Mouse (Mus musculus) ES-E14 (cell line): Measurements from ENCODE around the gene Vrk1. TPM values are rescaled to one million over a fixed set of nuclear protein-coding genes. Genes with fewer than 3 reads are reported as not detected.

Source experiments
- DNase-seq: peaks from one replicate; pipeline ENCODE4 v3.0.0-alpha.2; 2013; ENCODE audit warnings: low read depth, low spot score
- H3K27ac ChIP-seq: 2 replicates; pipeline ENCODE4 v1.5.1; 2012; ENCODE audit warnings: low read depth, mild to moderate bottlenecking, low read length, moderate library complexity, mixed read lengths; ENCODE audit not compliant: poor library complexity, insufficient read depth, severe bottlenecking
- H3K36me3 ChIP-seq: 2 replicates; pipeline ENCODE4 v1.6.1; 2012; ENCODE audit warnings: mild to moderate bottlenecking, low read length, moderate library complexity, mixed read lengths; ENCODE audit not compliant: control insufficient read depth, poor library complexity, insufficient read depth, severe bottlenecking
- H3K4me1 ChIP-seq, 2 experiments: fragments of 150-350 bp in 1 of 2; sonication (generic) in 1 of 2; 2 replicates each; pipeline ENCODE4 v1.6.1; 2012; ENCODE audit warnings: low read length in 2 of 2, mild to moderate bottlenecking in 1 of 2, mixed read lengths in 1 of 2; ENCODE audit not compliant: control insufficient read depth in 2 of 2, insufficient read depth in 2 of 2, poor library complexity in 1 of 2
- H3K4me3 ChIP-seq, 2 experiments: fragments of 150-350 bp in 1 of 2; sonication (generic) in 1 of 2; 2 replicates each; pipeline ENCODE4 v1.5.1; 2012; ENCODE audit warnings: low read length in 2 of 2, low read depth in 1 of 2, mild to moderate bottlenecking in 1 of 2, mixed read lengths in 1 of 2; ENCODE audit not compliant: insufficient read depth in 1 of 2, poor library complexity in 1 of 2, severe bottlenecking in 1 of 2
- H3K9ac ChIP-seq: 2 replicates; pipeline ENCODE4 v1.6.1; 2012; ENCODE audit warnings: low read depth, mild to moderate bottlenecking, low read length, mixed read lengths; ENCODE audit not compliant: poor library complexity, insufficient read depth, severe bottlenecking
- H3K9me3 ChIP-seq: fragments of 150-350 bp; sonication (generic); 2 replicates; pipeline ENCODE4 v1.6.1; 2012; ENCODE audit warnings: low read depth, mild to moderate bottlenecking, low read length; ENCODE audit not compliant: control insufficient read depth, insufficient read depth
- CHD2 ChIP-seq: IDR thresholded peaks from 2 replicates; pipeline ENCODE4 v1.6.1; 2014; ENCODE audit warnings: mild to moderate bottlenecking, low read depth, low read length, inconsistent platforms
- HCFC1 ChIP-seq: IDR thresholded peaks from 2 replicates; pipeline ENCODE4 v1.6.1; 2012; ENCODE audit warnings: low read length, inconsistent platforms, borderline replicate concordance; ENCODE audit not compliant: insufficient read depth
- MAFK ChIP-seq: IDR thresholded peaks from 2 replicates; pipeline ENCODE4 v1.6.1; 2014; ENCODE audit warnings: mild to moderate bottlenecking, low read depth, low read length, inconsistent platforms; ENCODE audit not compliant: insufficient read depth
- ZC3H11A ChIP-seq: IDR thresholded peaks from 2 replicates; pipeline ENCODE4 v1.6.1; 2012; ENCODE audit warnings: low read depth, mild to moderate bottlenecking, inconsistent platforms, low read length, borderline replicate concordance
- ZNF384 ChIP-seq: IDR thresholded peaks from 2 replicates; pipeline ENCODE4 v1.6.1; 2012; ENCODE audit warnings: low read depth, low read length, inconsistent platforms
- in situ Hi-C, 2 experiments: fragments of 600-800 bp; cut with MboI; formaldehyde crosslinking; loops; one replicate each; pipeline ENCODE4 v1.15.1; 2025; ENCODE audit warnings: low sequenced_read_pairs in 2 of 2, inconsistent platforms in 1 of 2; ENCODE audit not compliant: unreplicated experiment in 2 of 2
- total RNA-seq: library from RNA; depleted of rRNA; stranded (reverse); fragments of 300-350 nt; gene quantifications from 2 replicates; pipeline ENCODE4 v1.2.3, GENCODE M21; 2012

Gene Vrk1
- total RNA-seq, 1 experiment, result 56.6 TPM

GRCm38 (mm10) chr12:106008348-106009050 lies 1.5 kb upstream of the Vrk1 start:
- H3K36me3 ChIP-seq, result no peaks in the 10 kb centered on the region; the same call in 1 of the 2 replicates
- H3K4me3 ChIP-seq, result no peak overlapping the region
- no peak overlapping the region for H3K27ac ChIP-seq
- in situ Hi-C loops, result no loop called here
- TF ChIP-seq ZC3H11A (no peak), MAFK (no peak), HCFC1 (no peak), ZNF384 (no peak), CHD2 (no peak)
- H3K9ac ChIP-seq, result no peak overlapping the region
- peaks cover 0 to 10% of the 10 kb centered on the region in 2 experiments; a peak in 2 of 4 replicates for H3K4me1 ChIP-seq
- no peak for DNase-seq
- no peaks in the 10 kb centered on the region for H3K9me3 ChIP-seq

- Histone ChIP-seq H3K4me1 (peaks cover 0 to 10% of the 10 kb centered on the region in 2 experiments; a peak in 2 of 4 replicates), H3K9me3 (no peaks in the 10 kb centered on the region), H3K9ac (no peak overlapping the region), H3K36me3 (peaks cover 2% of the 10 kb centered on the region; the same call in 1 of the 2 replicates), H3K27ac (no peak overlapping the region), H3K4me3 (peak overlapping the region in 1 of 2 experiments; percentile 39; a peak in 2 of 4 replicates)
- in situ Hi-C loops, result no loop called here
- TF ChIP-seq MAFK (no peak), ZC3H11A (no peak), HCFC1 (no peak), CHD2 (no peak), ZNF384 (no peak)
- DNase-seq, result no peak
These were observed 732 bp upstream of the Vrk1 start for GRCm38 (mm10) chr12:106009122-106009870.

- H3K9ac ChIP-seq, result no peak overlapping the region
These were observed 2.1 kb downstream of the Vrk1 start for GRCm38 (mm10) chr12:106012161-106012560.

GRCm38 (mm10) chr12:106016265-106017012 lies 6.4 kb downstream of the Vrk1 start:
- no peak overlapping the region for H3K27ac ChIP-seq

More at GRCm38 (mm10) chr12:106012161-106012560, 2.1 kb downstream of the Vrk1 start:
- Histone ChIP-seq H3K27ac (no peak overlapping the region), H3K4me3 (no peak overlapping the region), H3K36me3 (peaks cover 2% of the 10 kb centered on the region; the same call in 1 of the 2 replicates), H3K9me3 (no peaks in the 10 kb centered on the region), H3K4me1 (peaks cover 0 to 10% of the 10 kb centered on the region in 2 experiments; a peak in 2 of 4 replicates)
- in situ Hi-C loops, result no loop called here
- TF ChIP-seq ZNF384 (no peak), ZC3H11A (no peak), MAFK (no peak), CHD2 (no peak), HCFC1 (no peak)
- peak; percentile 49 for DNase-seq

More at GRCm38 (mm10) chr12:106016265-106017012, 6.4 kb downstream of the Vrk1 start:
- DNase-seq, result no peak
- H3K9me3 ChIP-seq, result no peaks in the 10 kb centered on the region
- in situ Hi-C loops, result no loop called here
- peaks cover 0 to 9% of the 10 kb centered on the region in 2 experiments; a peak in 2 of 4 replicates for H3K4me1 ChIP-seq
- no peak overlapping the region for H3K4me3 ChIP-seq
- H3K9ac ChIP-seq, result no peak overlapping the region
- TF ChIP-seq CHD2 (no peak), ZC3H11A (no peak), HCFC1 (no peak), ZNF384 (no peak)
- H3K36me3 ChIP-seq, result peaks cover 2% of the 10 kb centered on the region; the same call in 1 of the 2 replicates
